Mouse (Mus musculus) intestine, embryonic 15.5 days (tissue): ENCODE measurements around the gene A930017K11Rik. TPM values are rescaled to one million over a fixed set of nuclear protein-coding genes. Genes with fewer than 3 reads are reported as not detected.

Source experiments
- ATAC-seq: fragments of 200-750 bp; cut with Nextera tagmentation; 2 replicates; pipeline ENCODE4 v1.8.0; 2017; ENCODE audit warnings: moderate TSS enrichment, moderate library complexity
- H3K27ac ChIP-seq: fragments of 300-500 bp; sonication (generic); 2 replicates; pipeline ENCODE4 v1.5.1; 2015; ENCODE audit warnings: mild to moderate bottlenecking, inconsistent platforms
- H3K27me3 ChIP-seq: fragments of 300-500 bp; sonication (generic); replicated peaks from 2 replicates; pipeline ENCODE4 v1.6.1; 2015; ENCODE audit warnings: inconsistent platforms
- H3K36me3 ChIP-seq: fragments of 300-500 bp; sonication (generic); 2 replicates; pipeline ENCODE4 v1.6.1; 2015; ENCODE audit warnings: inconsistent platforms
- H3K4me1 ChIP-seq: fragments of 300-500 bp; sonication (generic); replicated peaks from 2 replicates; pipeline ENCODE4 v1.6.1; 2015; ENCODE audit warnings: inconsistent platforms
- H3K4me2 ChIP-seq: fragments of 300-500 bp; sonication (generic); replicated peaks from 2 replicates; pipeline ENCODE4 v1.6.1; 2015; ENCODE audit warnings: mild to moderate bottlenecking, inconsistent platforms
- H3K4me3 ChIP-seq: fragments of 300-500 bp; sonication (generic); replicated peaks from 2 replicates; pipeline ENCODE4 v1.5.1; 2015; ENCODE audit warnings: inconsistent platforms
- H3K9ac ChIP-seq: fragments of 300-500 bp; sonication (generic); 2 replicates; pipeline ENCODE4 v1.6.1; 2015; ENCODE audit warnings: inconsistent platforms
- H3K9me3 ChIP-seq: fragments of 300-500 bp; sonication (generic); 2 replicates; pipeline ENCODE4 v1.6.1; 2016; ENCODE audit warnings: inconsistent platforms
- WGBS: fragments of 180-500 bp; shearing (Covaris S2); methylation state at CpG from one replicate; pipeline ENCODE4 v1.1.7; 2015; 5-methylcytosine and 5-hydroxymethylcytosine counted together
- polyA plus RNA-seq: library from polyadenylated mRNA; unstranded; fragments of >200 nt; fragmentation: Nextera tagmentation; extraction: Ambion mirVana; gene quantifications from 2 replicates; pipeline ENCODE4 v1.2.1, GENCODE M21; 2015

The A930017K11Rik gene
- polyA plus RNA-seq, 1 experiment from 2014 or later, result 0.28 TPM

- H3K36me3 ChIP-seq, result no peaks in the 10 kb centered on the region
- H3K4me1 ChIP-seq, result peaks cover 9% of the 10 kb centered on the region
- ATAC-seq, result no peak
- H3K27me3 ChIP-seq, result peaks cover 8% of the 10 kb centered on the region
- no peak overlapping the region for H3K9ac ChIP-seq
- 71% methylated on average over 9 of the region's 9 CpGs for WGBS
- H3K4me3 ChIP-seq, result no peak overlapping the region
- H3K9me3 ChIP-seq, result no peaks in the 10 kb centered on the region
- H3K27ac ChIP-seq, result no peak overlapping the region
- no peak overlapping the region for H3K4me2 ChIP-seq
These were observed 6.7 kb downstream of the A930017K11Rik start for GRCm38 (mm10) chr17:25945517-25946155.

GRCm38 (mm10) chr17:25944366-25945163 lies 7.8 kb downstream of the A930017K11Rik start, which contains the start of the genes Pigq and Nhlrc4:
Pigq (minus strand) TSS chr17:25944936.
Nhlrc4 (minus strand) TSS chr17:25944961.
- Histone ChIP-seq H3K9me3 (no peaks in the 10 kb centered on the region), H3K4me1 (peaks cover 14% of the 10 kb centered on the region), H3K27me3 (no peaks in the 10 kb centered on the region), H3K4me3 (no peak within 1 kb of the TSS), H3K36me3 (no peaks in the 10 kb centered on the region), H3K9ac (no peak within 1 kb of the TSS), H3K27ac (no peak within 1 kb of the TSS), H3K4me2 (no peak within 1 kb of the TSS)
- ATAC-seq, result no peak
- WGBS, result 53% methylated on average over 6 of the region's 6 CpGs

- 68% methylated on average over 9 of the region's 9 CpGs for WGBS
- H3K36me3 ChIP-seq, result peaks cover 3% of the 10 kb centered on the region; the same call in 1 of the 2 replicates
- H3K27me3 ChIP-seq, result no peaks in the 10 kb centered on the region
- H3K9me3 ChIP-seq, result no peaks in the 10 kb centered on the region
- H3K4me1 ChIP-seq, result peaks cover 14% of the 10 kb centered on the region
- no peak overlapping the region for H3K27ac ChIP-seq
- H3K4me3 ChIP-seq, result no peak overlapping the region
- H3K9ac ChIP-seq, result no peak overlapping the region
- ATAC-seq, result no peak
- no peak overlapping the region for H3K4me2 ChIP-seq
These were observed 8.6 kb downstream of the A930017K11Rik start for GRCm38 (mm10) chr17:25943769-25944168.

GRCm38 (mm10) chr17:25943221-25943620 lies 9.1 kb downstream of the A930017K11Rik start:
- WGBS, result 87% methylated on average over 3 of the region's 3 CpGs
- peaks cover 5% of the 10 kb centered on the region; the same call in 1 of the 2 replicates for H3K36me3 ChIP-seq
- H3K9me3 ChIP-seq, result no peaks in the 10 kb centered on the region
- H3K27me3 ChIP-seq, result no peaks in the 10 kb centered on the region
- H3K4me3 ChIP-seq, result no peak overlapping the region
- peaks cover 14% of the 10 kb centered on the region for H3K4me1 ChIP-seq
- no peak overlapping the region for H3K9ac ChIP-seq
- H3K4me2 ChIP-seq, result no peak overlapping the region
- no peak overlapping the region for H3K27ac ChIP-seq
- no peak for ATAC-seq

GRCm38 (mm10) chr17:25942597-25943151 lies 9.7 kb downstream of the A930017K11Rik start:
- Histone ChIP-seq H3K9ac (no peak overlapping the region), H3K4me1 (peaks cover 14% of the 10 kb centered on the region), H3K27ac (no peak overlapping the region), H3K4me3 (no peak overlapping the region), H3K27me3 (no peaks in the 10 kb centered on the region), H3K4me2 (peak overlapping the region; percentile 76; the same call in 1 of the 2 replicates), H3K9me3 (no peaks in the 10 kb centered on the region), H3K36me3 (peaks cover 5% of the 10 kb centered on the region; the same call in 1 of the 2 replicates)
- peak; percentile 77 for ATAC-seq
- 85% methylated on average over 2 of the region's 2 CpGs for WGBS

GRCm38 (mm10) chr17:25941511-25942241 lies 10.7 kb downstream of the A930017K11Rik start:
- peak; percentile 80 for ATAC-seq
- peaks cover 14% of the 10 kb centered on the region for H3K4me1 ChIP-seq
- WGBS, result 3% methylated on average over 54 of the region's 54 CpGs

GRCm38 (mm10) chr17:25934526-25934925 lies 17.8 kb downstream of the A930017K11Rik start:
- Histone ChIP-seq H3K36me3 (peaks cover 58% of the 10 kb centered on the region), H3K4me3 (no peak overlapping the region), H3K27me3 (no peaks in the 10 kb centered on the region), H3K27ac (no peak overlapping the region), H3K4me2 (no peak overlapping the region), H3K4me1 (no peaks in the 10 kb centered on the region), H3K9ac (no peak overlapping the region), H3K9me3 (no peaks in the 10 kb centered on the region)
- WGBS, result 90% methylated on average over 1 of the region's 1 CpGs
- ATAC-seq, result no peak

More at GRCm38 (mm10) chr17:25941511-25942241, 10.7 kb downstream of the A930017K11Rik start:
- H3K4me2 ChIP-seq, result peak overlapping the region; percentile 76
- H3K27ac ChIP-seq, result peak overlapping the region; percentile 82
- H3K36me3 ChIP-seq, result peaks cover 13% of the 10 kb centered on the region; the same call in 1 of the 2 replicates
- H3K9ac ChIP-seq, result peak overlapping the region; percentile 95
- peak overlapping the region; percentile 80 for H3K4me3 ChIP-seq
- no peaks in the 10 kb centered on the region for H3K9me3 ChIP-seq
- no peaks in the 10 kb centered on the region for H3K27me3 ChIP-seq

GRCm38 (mm10) chr17:25925348-25925747 lies 27.0 kb downstream of the A930017K11Rik start:
- Histone ChIP-seq H3K9me3 (no peaks in the 10 kb centered on the region), H3K4me1 (0 out of 2 replicates have a peak, but pooled peaks cover 3% of the 10 kb centered on the region), H3K36me3 (peaks cover 30% of the 10 kb centered on the region), H3K27me3 (no peaks in the 10 kb centered on the region), H3K9ac (no peak overlapping the region), H3K4me3 (no peak overlapping the region), H3K27ac (no peak overlapping the region), H3K4me2 (no peak overlapping the region)
- ATAC-seq, result no peak
- 73% methylated on average over 2 of the region's 2 CpGs for WGBS

GRCm38 (mm10) chr17:25922120-25922519 lies 30.2 kb downstream of the A930017K11Rik start:
- Histone ChIP-seq H3K27me3 (no peaks in the 10 kb centered on the region), H3K9me3 (no peaks in the 10 kb centered on the region), H3K4me1 (peaks cover 22% of the 10 kb centered on the region), H3K4me2 (no peak overlapping the region), H3K27ac (no peak overlapping the region), H3K9ac (no peak overlapping the region), H3K36me3 (peaks cover 10% of the 10 kb centered on the region; the same call in 1 of the 2 replicates), H3K4me3 (no peak overlapping the region)
- no peak for ATAC-seq
- 81% methylated on average over 5 of the region's 5 CpGs for WGBS

GRCm38 (mm10) chr17:25919786-25920642 lies 32.4 kb downstream of the A930017K11Rik start:
- Histone ChIP-seq H3K27me3 (no peaks in the 10 kb centered on the region), H3K9ac (peak overlapping the region; percentile 70), H3K36me3 (no peaks in the 10 kb centered on the region), H3K4me3 (peak overlapping the region; percentile 98), H3K9me3 (no peaks in the 10 kb centered on the region), H3K4me2 (peak overlapping the region; percentile 85), H3K27ac (peak overlapping the region; percentile 93), H3K4me1 (peaks cover 29% of the 10 kb centered on the region)
- under 1% methylated on average over 40 of the region's 40 CpGs for WGBS
- ATAC-seq, result peak; percentile 98
